Mouse (Mus musculus): Measurements from ENCODE around the gene Trmt2a.

DNA sequence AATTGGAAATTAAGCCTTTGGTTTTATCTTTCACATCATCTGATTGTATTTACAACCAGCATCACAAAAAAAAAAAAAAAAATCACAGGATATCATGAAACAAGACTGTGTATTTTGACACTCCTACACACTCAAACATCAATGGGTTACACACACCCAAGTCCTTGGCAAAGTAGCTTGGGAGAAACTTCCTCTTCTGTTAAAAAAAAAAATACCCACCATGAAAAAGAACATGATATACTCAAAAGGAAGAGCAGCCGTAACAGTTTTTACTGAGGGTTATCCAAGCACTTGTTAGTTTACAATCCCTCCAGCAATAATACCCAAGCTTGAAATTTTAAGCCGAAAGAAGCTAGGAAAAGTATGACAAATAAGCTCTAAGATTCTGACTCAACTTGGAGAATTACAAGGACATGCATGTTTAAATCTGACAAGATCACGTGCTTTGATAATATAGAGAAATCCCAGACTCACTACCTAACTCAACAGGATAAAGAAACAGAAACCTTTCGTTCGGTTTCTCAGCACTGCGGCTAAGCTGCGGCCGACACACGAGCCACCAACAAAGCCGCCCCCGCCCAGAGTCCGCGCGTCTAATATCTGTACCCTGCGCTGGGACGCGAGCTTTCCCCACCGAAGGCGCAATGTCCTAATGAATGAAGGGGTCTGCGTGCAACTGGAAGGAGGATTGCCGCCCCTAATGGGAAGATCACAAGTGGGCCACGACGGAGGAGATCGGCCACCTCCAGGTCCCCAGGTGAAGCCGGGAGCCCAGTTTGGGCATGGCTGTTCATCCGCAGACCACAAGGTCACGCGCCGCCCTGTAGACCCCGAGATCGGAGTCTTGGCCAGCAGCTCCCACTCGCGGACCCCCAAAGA lies 719 bp upstream of the Trmt2a start:
- no peak for TF ChIP-seq ZKSCAN1 (IDR thresholded peaks at IDR 0.05; ENCODE audit: borderline replicate concordance, low read depth, low read length)
- TF ChIP-seq EP300 (IDR thresholded peaks at IDR 0.05; ENCODE audit: low read length) = no peak
- TF ChIP-seq CTCF (conservative IDR thresholded peaks at IDR 0.05 in 1 of 2, IDR thresholded peaks at IDR 0.05 in 1 of 2; ENCODE audit: low read depth in 2 of 2, low read length in 2 of 2) = no peak
- TF ChIP-seq TCF12 (IDR thresholded peaks at IDR 0.05; ENCODE audit: low read depth, low read length) = no peak
- TF ChIP-seq POLR2A (IDR thresholded peaks at IDR 0.05; ENCODE audit: low read depth, low read length) = no peak
- no peak for TF ChIP-seq POLR2AphosphoS2 (IDR thresholded peaks at IDR 0.05; ENCODE audit: low read depth, low read length)
- 0 out of 2 replicates have a peak, but pooled peaks have one; percentile 51 for TF ChIP-seq TBP (conservative IDR thresholded peaks at IDR 0.05; ENCODE audit: low read depth, low read length)
- TF ChIP-seq PAX5 (IDR thresholded peaks at IDR 0.05; ENCODE audit: low read length) = no peak
- no peak for TF ChIP-seq ZC3H11A (IDR thresholded peaks at IDR 0.05; ENCODE audit: low read depth, low read length)
- no peak for TF ChIP-seq KAT2A (IDR thresholded peaks at IDR 0.05; ENCODE audit: insufficient replicate concordance, low read length)

Measured in CH12.LX (cell line).